Mouse (Mus musculus): ENCODE measurements around the gene Baz2b. TPM values are rescaled to one million over a fixed set of nuclear protein-coding genes. Genes with fewer than 3 reads are reported as not detected.
A peak's percentile ranks its signal among the peaks of the same experiment; 100 is the strongest.
"Not testable (repeated sequence)": the region's sequence is repeated elsewhere in the genome, so short reads cannot be mapped to it uniquely, and the experiment has no call there.

Baz2b gene
- polyA plus RNA-seq, 1 experiment from 2014 or later, result 105 TPM

DNA sequence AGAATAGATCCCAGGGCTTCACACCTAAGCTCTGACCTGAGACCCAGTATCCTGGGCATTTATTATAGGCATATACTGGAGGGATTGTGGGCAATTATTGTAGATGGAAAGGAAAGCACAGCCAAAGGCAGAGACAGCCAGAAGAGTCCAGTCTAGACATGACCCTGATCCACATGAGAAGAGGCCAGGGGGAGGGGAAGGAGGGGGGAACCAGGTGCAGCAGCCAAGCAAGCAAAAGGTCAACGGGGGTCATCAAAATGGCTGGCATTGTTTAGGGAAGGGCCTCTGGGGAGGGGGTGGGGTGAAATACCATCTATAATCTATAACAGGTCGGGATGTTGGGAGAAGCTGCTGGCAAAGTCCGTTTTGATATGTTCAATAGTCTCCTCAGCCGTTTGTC is 128.8 kb downstream of the Baz2b start:
- H3K9ac ChIP-seq, result no peak overlapping the region
- 70% methylated on average over 4 of the region's 4 CpGs for WGBS
- no peaks in the 10 kb centered on the region for H3K27me3 ChIP-seq
- H3K9me3 ChIP-seq, result no peaks in the 10 kb centered on the region
- no peak overlapping the region for H3K4me3 ChIP-seq
- H3K4me2 ChIP-seq, result no peak overlapping the region
- peak; percentile 27; the same call in 1 of the 2 replicates for ATAC-seq (ENCODE audit: low FRiP score)
- no peak overlapping the region for H3K27ac ChIP-seq
- H3K36me3 ChIP-seq, result no peaks in the 10 kb centered on the region
- peaks cover 41% of the 10 kb centered on the region for H3K4me1 ChIP-seq (replicated peaks)

DNA sequence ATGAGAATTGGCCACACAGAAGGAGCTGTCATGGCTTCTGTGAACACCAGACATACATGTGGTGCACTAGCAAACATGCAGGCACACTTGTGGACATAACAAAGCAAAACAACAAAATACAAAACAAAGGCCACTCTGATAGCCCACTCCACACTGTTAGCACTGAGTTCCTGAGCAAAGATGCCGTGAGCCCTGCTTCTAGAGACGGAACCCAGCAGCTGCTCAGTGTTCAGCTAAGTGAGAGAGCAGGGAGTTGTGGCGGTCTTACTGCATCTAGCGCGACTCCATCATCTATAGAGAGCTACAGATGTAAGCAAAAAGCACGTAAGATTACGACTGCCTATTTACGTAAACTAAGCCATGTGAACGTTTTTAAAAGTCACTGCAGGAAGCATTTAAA is 132.0 kb downstream of the Baz2b start:
- H3K9ac ChIP-seq, result no peak overlapping the region
- H3K27ac ChIP-seq, result no peak overlapping the region
- WGBS, result 63% methylated on average over 9 of the region's 9 CpGs
- no peaks in the 10 kb centered on the region for H3K9me3 ChIP-seq
- peaks cover 23% of the 10 kb centered on the region for H3K4me1 ChIP-seq (replicated peaks)
- no peaks in the 10 kb centered on the region for H3K27me3 ChIP-seq
- H3K4me3 ChIP-seq, result no peak overlapping the region
- H3K36me3 ChIP-seq, result no peaks in the 10 kb centered on the region; the same call in 1 of the 2 replicates
- ATAC-seq (ENCODE audit: low FRiP score), result no peak
- no peak overlapping the region for H3K4me2 ChIP-seq

DNA sequence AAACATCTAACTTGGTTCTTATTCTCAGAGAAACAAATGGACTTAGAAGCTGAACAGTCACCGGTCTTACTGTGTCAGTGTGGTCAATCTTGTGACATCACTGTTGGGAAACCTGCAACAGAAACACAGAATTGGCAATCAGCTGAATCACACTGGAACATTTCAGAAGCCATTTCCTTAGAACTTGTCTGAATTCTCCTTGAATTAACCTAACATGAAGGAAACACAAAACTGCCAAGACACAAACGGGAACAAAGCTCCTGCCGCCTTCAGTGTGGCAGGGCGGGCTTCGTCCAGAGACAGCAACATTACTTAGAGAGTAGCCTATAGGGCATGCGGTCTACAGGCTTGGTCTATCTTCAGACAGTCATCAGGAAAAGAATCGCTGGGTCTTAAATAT is 132.8 kb downstream of the Baz2b start:
- Histone ChIP-seq H3K4me2 (no peak overlapping the region), H3K27ac (peak overlapping the region; percentile 23; the same call in 1 of the 2 replicates), H3K4me3 (no peak overlapping the region), H3K9me3 (no peaks in the 10 kb centered on the region), H3K36me3 (no peaks in the 10 kb centered on the region; the same call in 1 of the 2 replicates), H3K9ac (0 out of 2 replicates have a peak overlapping the region, but pooled peaks have one; percentile 29), H3K27me3 (no peaks in the 10 kb centered on the region), H3K4me1 (replicated peaks) (peaks cover 23% of the 10 kb centered on the region)
- no peak for ATAC-seq (ENCODE audit: low FRiP score)
- WGBS, result 47% methylated on average over 7 of the region's 7 CpGs

DNA sequence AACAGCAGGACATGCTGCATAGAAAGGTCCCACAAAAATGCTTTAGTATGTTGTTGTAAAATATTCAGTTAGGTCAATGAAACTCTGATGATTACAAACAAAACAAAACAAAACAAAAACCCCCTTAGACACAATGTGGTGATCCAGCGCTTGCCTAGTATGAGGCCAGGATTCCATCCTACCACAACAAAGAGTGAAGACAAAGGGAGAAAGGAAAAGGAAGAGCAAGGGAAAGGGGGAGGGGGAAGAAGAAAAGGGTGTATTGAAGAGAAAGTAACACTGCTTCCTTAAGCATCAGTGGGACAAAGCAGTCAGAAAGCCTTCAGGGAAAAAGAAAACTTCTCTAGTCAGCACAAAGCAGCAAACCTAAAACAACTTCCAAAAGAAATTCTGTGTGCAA is 133.6 kb downstream of the Baz2b start:
- H3K27ac ChIP-seq, result 0 out of 2 replicates have a peak overlapping the region, but pooled peaks have one; percentile 35
- H3K36me3 ChIP-seq, result peaks cover under 1% of the 10 kb centered on the region; the same call in 1 of the 2 replicates
- ATAC-seq (ENCODE audit: low FRiP score), result no peak
- H3K4me3 ChIP-seq, result no peak overlapping the region
- H3K9me3 ChIP-seq, result no peaks in the 10 kb centered on the region
- WGBS, result 12% methylated on average over 1 of the region's 1 CpGs
- no peak overlapping the region for H3K9ac ChIP-seq
- no peaks in the 10 kb centered on the region for H3K27me3 ChIP-seq
- no peak overlapping the region for H3K4me2 ChIP-seq
- H3K4me1 ChIP-seq (replicated peaks), result peaks cover 22% of the 10 kb centered on the region

DNA sequence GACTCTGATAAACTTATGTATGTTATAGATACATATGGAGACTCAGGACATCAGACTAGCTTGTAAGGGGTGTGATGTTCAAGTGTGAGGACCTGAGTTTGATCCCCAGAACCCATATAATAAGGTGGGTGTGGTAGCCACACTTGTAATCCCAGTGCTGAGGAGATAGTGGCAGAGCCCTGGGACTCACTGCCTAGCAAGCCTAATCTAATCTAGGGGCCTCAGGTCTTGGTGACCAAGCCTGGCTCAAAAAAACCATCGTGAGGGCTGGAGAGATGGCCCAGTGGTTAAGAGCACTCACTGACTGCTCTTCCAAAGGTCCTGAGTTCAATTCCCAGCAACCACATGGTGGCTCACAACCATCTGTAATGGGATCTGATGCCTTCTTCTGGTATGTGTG is 135.8 kb downstream of the Baz2b start:
- ATAC-seq (ENCODE audit: low FRiP score); H3K9ac ChIP-seq; H3K4me2 ChIP-seq; H3K27ac ChIP-seq; H3K27me3 ChIP-seq; H3K4me3 ChIP-seq; H3K9me3 ChIP-seq; H3K36me3 ChIP-seq: not testable (repeated sequence)
- WGBS, result 100% methylated on average over 1 of the region's 1 CpGs
- peaks cover 18% of the 10 kb centered on the region for H3K4me1 ChIP-seq (replicated peaks)

DNA sequence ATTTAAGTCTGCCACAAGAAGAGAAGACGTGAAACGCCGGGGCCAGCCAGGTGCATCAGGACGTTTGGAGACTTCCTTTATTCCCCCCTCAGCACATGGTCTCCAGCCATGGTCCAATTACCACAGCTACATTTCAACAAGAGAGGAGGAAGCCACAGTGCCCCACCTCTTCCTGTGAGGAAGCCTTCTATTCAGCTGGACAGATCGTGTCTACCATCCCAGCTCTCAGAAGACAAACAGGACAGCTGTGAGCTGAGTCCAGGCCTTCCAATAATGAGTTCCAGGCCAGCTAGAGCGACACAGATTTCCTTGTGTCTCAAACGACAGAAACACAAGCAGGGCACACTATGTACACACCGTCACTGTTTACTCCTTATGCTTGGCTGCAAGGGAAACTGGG is 137.8 kb downstream of the Baz2b start:
- no peak overlapping the region for H3K4me3 ChIP-seq
- peaks cover 6% of the 10 kb centered on the region for H3K4me1 ChIP-seq (replicated peaks)
- H3K36me3 ChIP-seq, result peaks cover 3% of the 10 kb centered on the region; the same call in 1 of the 2 replicates
- H3K9ac ChIP-seq, result no peak overlapping the region
- no peak overlapping the region for H3K4me2 ChIP-seq
- no peaks in the 10 kb centered on the region for H3K27me3 ChIP-seq
- no peak for ATAC-seq (ENCODE audit: low FRiP score)
- 65% methylated on average over 8 of the region's 8 CpGs for WGBS
- H3K9me3 ChIP-seq, result no peaks in the 10 kb centered on the region
- no peak overlapping the region for H3K27ac ChIP-seq

DNA sequence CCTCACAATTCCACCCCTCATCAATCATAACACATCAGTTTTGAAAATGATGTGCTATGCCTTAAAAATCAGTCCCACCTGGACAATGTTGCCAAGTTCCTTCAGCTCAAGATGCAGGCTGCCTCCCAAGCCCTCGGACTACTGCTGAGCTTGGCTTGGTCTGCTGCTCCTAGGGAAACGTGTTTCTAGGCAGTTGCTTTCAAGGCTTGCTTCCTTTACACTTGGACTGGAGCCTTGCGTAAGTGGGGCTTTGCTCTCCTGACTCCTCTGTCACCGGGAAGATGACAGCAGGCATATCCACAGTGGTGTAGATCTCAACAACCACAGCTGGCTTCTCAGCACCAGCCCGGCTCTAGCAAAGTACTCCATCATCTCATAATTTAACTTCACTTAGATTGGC is 138.7 kb downstream of the Baz2b start:
- WGBS, result 84% methylated on average over 5 of the region's 5 CpGs
- Histone ChIP-seq H3K9ac (no peak overlapping the region), H3K4me3 (no peak overlapping the region)

DNA sequence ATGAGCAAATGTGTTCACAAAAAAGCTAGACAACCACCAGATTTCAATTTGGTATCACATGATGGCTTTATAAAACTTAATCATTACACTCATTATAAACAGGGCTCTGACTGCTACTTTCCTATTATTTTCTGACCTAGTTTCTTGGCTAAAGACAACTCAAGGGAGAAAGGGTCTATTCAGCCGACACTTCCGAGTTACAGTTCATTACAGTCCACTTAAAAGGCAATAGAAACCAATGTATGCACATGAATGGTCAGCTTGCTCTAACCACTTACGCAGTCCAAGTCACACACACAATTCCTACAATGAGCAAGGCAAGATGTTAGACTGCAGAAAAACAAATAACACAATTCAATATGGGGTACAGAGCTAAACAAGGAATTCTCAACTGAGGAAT is 141.2 kb downstream of the Baz2b start:
- Histone ChIP-seq H3K27ac (no peak overlapping the region), H3K27me3 (no peaks in the 10 kb centered on the region), H3K36me3 (peaks cover 23% of the 10 kb centered on the region), H3K4me1 (replicated peaks) (no peaks in the 10 kb centered on the region), H3K4me3 (no peak overlapping the region), H3K4me2 (no peak overlapping the region), H3K9ac (no peak overlapping the region), H3K9me3 (no peaks in the 10 kb centered on the region)
- 53% methylated on average over 3 of the region's 3 CpGs for WGBS
- no peak for ATAC-seq (ENCODE audit: low FRiP score)

More for the DNA sequence above, 138.7 kb downstream of the Baz2b start:
- no peaks in the 10 kb centered on the region for H3K9me3 ChIP-seq
- no peaks in the 10 kb centered on the region for H3K27me3 ChIP-seq
- H3K4me1 ChIP-seq (replicated peaks), result peaks cover under 1% of the 10 kb centered on the region
- peaks cover 3% of the 10 kb centered on the region; the same call in 1 of the 2 replicates for H3K36me3 ChIP-seq
- no peak overlapping the region for H3K4me2 ChIP-seq
- ATAC-seq (ENCODE audit: low FRiP score), result no peak
- no peak overlapping the region for H3K27ac ChIP-seq

DNA sequence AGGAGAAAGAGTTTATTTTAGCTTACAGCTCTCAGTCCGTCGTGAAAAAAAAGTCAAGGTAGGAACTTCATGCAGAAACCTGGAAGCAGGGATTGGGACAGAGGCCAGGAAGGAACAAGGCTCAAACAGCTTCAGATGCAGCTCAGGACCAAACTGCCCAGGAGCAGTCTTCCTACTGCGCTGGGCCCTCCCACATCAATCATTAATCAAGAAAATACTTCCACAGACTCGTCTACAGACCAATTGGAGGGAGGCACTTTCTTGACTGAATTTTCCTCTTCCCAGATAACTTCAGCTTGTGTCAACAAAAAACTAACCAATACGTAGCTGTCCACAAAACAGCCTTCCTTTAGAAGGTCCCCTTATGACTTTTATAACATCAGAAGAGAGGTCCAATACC is 144.2 kb downstream of the Baz2b start:
- Histone ChIP-seq H3K27ac (no peak overlapping the region), H3K4me1 (replicated peaks) (no peaks in the 10 kb centered on the region), H3K27me3 (no peaks in the 10 kb centered on the region), H3K9ac (no peak overlapping the region), H3K4me2 (no peak overlapping the region), H3K4me3 (no peak overlapping the region), H3K9me3 (no peaks in the 10 kb centered on the region), H3K36me3 (peaks cover 24% of the 10 kb centered on the region)
- WGBS, result 90% methylated on average over 5 of the region's 5 CpGs
- ATAC-seq (ENCODE audit: low FRiP score), result no peak

DNA sequence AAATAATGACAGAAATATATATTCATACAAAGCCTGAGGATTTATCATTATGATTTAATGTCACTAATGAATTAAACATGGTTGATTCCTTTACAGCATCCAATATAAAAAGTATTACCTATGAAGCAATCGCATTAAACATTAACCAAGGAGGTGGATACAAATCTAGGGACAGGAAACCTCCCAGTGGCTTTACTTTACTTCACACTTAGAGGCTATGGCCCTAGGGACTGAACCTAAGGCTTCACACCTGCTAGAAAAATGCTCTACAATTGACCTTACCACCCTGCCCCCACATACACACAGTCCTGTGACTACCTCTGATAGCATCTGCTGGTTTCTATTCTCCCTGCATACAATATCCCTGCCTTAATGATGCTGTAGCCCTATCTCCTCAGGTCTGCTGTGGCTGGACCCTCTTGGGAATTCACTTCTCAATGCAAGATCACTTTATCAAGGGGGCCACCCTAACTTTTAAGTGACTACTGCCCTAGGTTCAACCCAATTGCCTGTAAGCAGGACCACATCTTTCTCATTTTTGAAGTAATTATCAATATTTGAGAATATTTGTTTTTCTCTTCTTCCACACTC is 149.4 kb downstream of the Baz2b start:
- WGBS, result 95% methylated on average over 1 of the region's 1 CpGs
- no peak for ATAC-seq (ENCODE audit: low FRiP score)

DNA sequence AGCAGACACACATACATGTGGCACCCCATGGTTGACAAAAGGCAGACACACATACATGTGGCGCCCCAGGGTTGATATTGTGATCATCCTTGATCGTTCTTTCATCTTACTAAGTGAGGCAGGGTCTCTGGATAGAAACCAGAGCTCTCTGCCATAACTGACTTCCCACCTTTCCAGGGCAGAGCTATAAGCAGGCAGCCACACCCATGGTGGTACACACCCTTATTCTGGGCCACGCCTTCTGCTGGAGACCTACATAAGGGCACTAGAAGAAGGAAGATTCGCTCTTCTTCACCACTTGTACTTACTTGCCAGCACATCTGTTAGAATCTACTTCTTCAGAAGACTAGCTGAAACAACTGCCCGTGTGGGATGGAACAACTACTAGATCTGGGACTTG is 150.3 kb downstream of the Baz2b start:
- whole genome bisulfite sequencing, result 97% methylated on average over 5 of the region's 5 CpGs
- no peak for ATAC-seq (ENCODE audit: low FRiP score)
- no peaks in the 10 kb centered on the region for H3K27me3 ChIP-seq
- H3K9ac ChIP-seq, result no peak overlapping the region
- H3K27ac ChIP-seq, result no peak overlapping the region
- H3K4me1 ChIP-seq (replicated peaks), result peaks cover 7% of the 10 kb centered on the region; the same call in 1 of the 2 replicates
- H3K4me2 ChIP-seq, result no peak overlapping the region
- H3K36me3 ChIP-seq, result peaks cover 15% of the 10 kb centered on the region
- H3K4me3 ChIP-seq, result no peak overlapping the region
- H3K9me3 ChIP-seq, result no peaks in the 10 kb centered on the region

More for the DNA sequence above, 149.4 kb downstream of the Baz2b start:
- Histone ChIP-seq H3K9me3 (no peaks in the 10 kb centered on the region), H3K27me3 (no peaks in the 10 kb centered on the region), H3K4me3 (no peak overlapping the region), H3K9ac (no peak overlapping the region), H3K36me3 (peaks cover 25% of the 10 kb centered on the region), H3K4me1 (replicated peaks) (peaks cover 7% of the 10 kb centered on the region; the same call in 1 of the 2 replicates), H3K27ac (no peak overlapping the region), H3K4me2 (no peak overlapping the region)

DNA sequence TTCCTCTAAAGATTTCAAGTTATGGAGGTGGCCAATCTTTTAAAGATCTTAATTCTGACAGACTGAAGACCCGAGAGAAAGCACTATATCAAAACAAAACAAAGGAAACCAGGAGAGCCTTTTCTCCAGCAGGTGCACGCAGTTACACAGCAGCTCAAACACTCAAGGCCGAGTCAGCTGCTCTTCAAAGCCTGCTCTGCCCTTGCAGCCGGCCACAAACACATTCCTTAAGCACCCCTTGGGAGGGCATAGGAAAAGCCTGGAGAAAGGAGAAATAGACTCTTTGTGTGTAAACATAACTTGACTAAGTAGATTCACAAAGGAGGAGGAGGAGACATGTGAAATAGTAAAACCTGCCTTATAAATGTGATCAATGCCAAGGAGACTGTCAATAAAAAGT is 153.6 kb downstream of the Baz2b start:
- H3K4me2 ChIP-seq, result no peak overlapping the region
- 22% methylated on average over 4 of the region's 4 CpGs for WGBS
- no peak overlapping the region for H3K9ac ChIP-seq
- peaks cover 21% of the 10 kb centered on the region for H3K4me1 ChIP-seq (replicated peaks)
- no peaks in the 10 kb centered on the region for H3K9me3 ChIP-seq
- H3K27ac ChIP-seq, result peak overlapping the region; percentile 50; the same call in 1 of the 2 replicates
- no peak for ATAC-seq (ENCODE audit: low FRiP score)
- no peaks in the 10 kb centered on the region for H3K27me3 ChIP-seq
- peaks cover 3% of the 10 kb centered on the region; the same call in 1 of the 2 replicates for H3K36me3 ChIP-seq
- no peak overlapping the region for H3K4me3 ChIP-seq

All from hindbrain, embryonic 13.5 days (tissue).